Mouse (Mus musculus): Measurements from ENCODE around the gene Ccnd3. TPM values are rescaled to one million over a fixed set of nuclear protein-coding genes. Genes with fewer than 3 reads are reported as not detected.

Gene Ccnd3
- polyA plus RNA-seq, 1 experiment: 292 TPM

- Histone ChIP-seq H3K27me3 (ENCODE audit: control insufficient read depth) (no peaks in the 10 kb centered on the region), H3K9me3 (ENCODE audit: control insufficient read depth, low read length) (peaks cover 11% of the 10 kb centered on the region), H3K4me1 (ENCODE audit: control insufficient read depth) (peaks cover 25% of the 10 kb centered on the region), H3K4me3 (replicated peaks) (no peak overlapping the region), H3K36me3 (ENCODE audit: control insufficient read depth) (peaks cover 77% of the 10 kb centered on the region)
- TF ChIP-seq TAL1 (IDR thresholded peaks at IDR 0.05; ENCODE audit: low read length) (no peak), GATA1 (IDR thresholded peaks at IDR 0.05; ENCODE audit: low read length) (no peak)
These were observed 120.2 kb downstream of the Ccnd3 start for GRCm38 (mm10) chr17:47625088-47625487.

GRCm38 (mm10) chr17:47626031-47626430 is 121.2 kb downstream of the Ccnd3 start:
- Histone ChIP-seq H3K36me3 (ENCODE audit: control insufficient read depth) (peaks cover 68% of the 10 kb centered on the region), H3K9me3 (ENCODE audit: control insufficient read depth, low read length) (peaks cover 11% of the 10 kb centered on the region), H3K4me3 (replicated peaks) (no peak overlapping the region), H3K4me1 (ENCODE audit: control insufficient read depth) (peaks cover 32% of the 10 kb centered on the region), H3K27me3 (ENCODE audit: control insufficient read depth) (no peaks in the 10 kb centered on the region)
- TF ChIP-seq GATA1 (IDR thresholded peaks at IDR 0.05; ENCODE audit: low read length): no peak
- TF ChIP-seq TAL1 (IDR thresholded peaks at IDR 0.05; ENCODE audit: low read length): no peak

- H3K27me3 ChIP-seq (ENCODE audit: control insufficient read depth): no peaks in the 10 kb centered on the region
- peaks cover 57% of the 10 kb centered on the region for H3K36me3 ChIP-seq (ENCODE audit: control insufficient read depth)
- no peak for TF ChIP-seq GATA1 (IDR thresholded peaks at IDR 0.05; ENCODE audit: low read length)
- no peak for TF ChIP-seq TAL1 (IDR thresholded peaks at IDR 0.05; ENCODE audit: low read length)
- H3K9me3 ChIP-seq (ENCODE audit: control insufficient read depth, low read length): peaks cover 11% of the 10 kb centered on the region
- peak overlapping the region; percentile 87 for H3K4me3 ChIP-seq (replicated peaks)
- H3K4me1 ChIP-seq (ENCODE audit: control insufficient read depth): peaks cover 49% of the 10 kb centered on the region
These were observed 122.9 kb downstream of the Ccnd3 start for GRCm38 (mm10) chr17:47627791-47628190.

- Histone ChIP-seq H3K27me3 (ENCODE audit: control insufficient read depth) (no peaks in the 10 kb centered on the region), H3K4me3 (replicated peaks) (peak overlapping the region; percentile 87), H3K36me3 (ENCODE audit: control insufficient read depth) (peaks cover 56% of the 10 kb centered on the region), H3K9me3 (ENCODE audit: control insufficient read depth, low read length) (peaks cover 6% of the 10 kb centered on the region), H3K4me1 (ENCODE audit: control insufficient read depth) (peaks cover 56% of the 10 kb centered on the region)
- TF ChIP-seq GATA1 (IDR thresholded peaks at IDR 0.05; ENCODE audit: low read length) (no peak), TAL1 (IDR thresholded peaks at IDR 0.05; ENCODE audit: low read length) (no peak)
These were observed 124.2 kb downstream of the Ccnd3 start for GRCm38 (mm10) chr17:47628851-47629676.

DNA sequence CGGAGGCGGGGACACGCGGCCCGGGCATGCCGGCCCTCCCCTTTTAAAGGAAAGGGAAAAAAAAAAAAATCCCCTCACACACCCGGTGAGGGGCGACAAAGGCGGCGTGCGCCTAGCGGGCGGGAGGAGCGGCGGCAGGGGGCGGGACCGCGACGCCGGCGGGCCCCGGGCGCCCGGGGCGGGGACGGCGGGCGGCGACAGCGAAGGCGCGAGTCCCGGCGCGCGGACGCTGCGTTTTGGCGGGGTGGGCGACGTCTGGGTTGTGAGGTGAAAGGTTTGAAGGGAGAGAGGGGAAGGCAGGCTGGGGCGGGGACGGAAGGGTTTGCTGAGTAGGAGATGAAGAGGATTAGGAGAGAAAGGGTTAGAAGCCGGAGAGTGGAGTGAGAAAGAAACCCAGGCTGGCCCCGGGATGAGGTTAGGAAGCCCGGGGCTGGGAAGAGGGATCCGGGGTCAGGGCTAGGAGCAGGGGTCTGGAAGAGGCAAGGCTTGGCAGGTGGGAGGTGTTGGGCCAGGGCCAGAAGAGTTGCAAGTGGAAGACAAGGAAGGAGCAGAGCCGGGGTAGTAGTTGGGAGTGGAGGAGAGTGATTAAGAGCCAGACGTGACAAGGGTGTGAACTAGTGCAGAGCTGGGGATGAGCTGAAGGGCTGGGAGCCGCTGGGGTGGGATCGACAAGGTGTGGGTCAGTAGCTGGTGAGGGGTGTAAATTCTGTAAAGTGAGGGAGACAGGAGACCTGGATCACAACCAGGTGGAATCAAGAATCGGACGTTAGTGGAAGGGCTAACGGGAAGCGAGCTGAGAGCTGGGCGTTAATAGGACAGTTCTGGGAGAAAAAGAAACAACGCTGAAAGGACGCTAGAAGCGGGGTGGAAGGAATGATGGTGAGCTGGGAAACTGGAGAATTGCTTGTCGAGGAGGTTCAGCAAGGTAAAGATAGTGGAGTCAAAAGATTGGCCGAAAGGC is 125.1 kb downstream of the Ccnd3 start:
- TF ChIP-seq TAL1 (IDR thresholded peaks at IDR 0.05; ENCODE audit: low read length): no peak
- no peak for TF ChIP-seq GATA1 (IDR thresholded peaks at IDR 0.05; ENCODE audit: low read length)
- Histone ChIP-seq H3K9me3 (ENCODE audit: control insufficient read depth, low read length) (peaks cover 4% of the 10 kb centered on the region), H3K4me3 (replicated peaks) (peak overlapping the region; percentile 87), H3K36me3 (ENCODE audit: control insufficient read depth) (peaks cover 55% of the 10 kb centered on the region), H3K4me1 (ENCODE audit: control insufficient read depth) (peaks cover 60% of the 10 kb centered on the region), H3K27me3 (ENCODE audit: control insufficient read depth) (no peaks in the 10 kb centered on the region)

GRCm38 (mm10) chr17:47630678-47631065 is 125.8 kb downstream of the Ccnd3 start, which contains the start of gene Usp49:
Usp49 (plus strand) TSS chr17:47630690.
- Histone ChIP-seq H3K27me3 (ENCODE audit: control insufficient read depth) (no peaks in the 10 kb centered on the region), H3K4me3 (replicated peaks) (peak within 1 kb of the TSS; percentile 87), H3K36me3 (ENCODE audit: control insufficient read depth) (peaks cover 55% of the 10 kb centered on the region), H3K9me3 (ENCODE audit: control insufficient read depth, low read length) (peaks cover 4% of the 10 kb centered on the region), H3K4me1 (ENCODE audit: control insufficient read depth) (peaks cover 60% of the 10 kb centered on the region)
- no peak; the same call in 1 of the 2 replicates for TF ChIP-seq GATA1 (IDR thresholded peaks at IDR 0.05; ENCODE audit: low read length)
- no peak for TF ChIP-seq TAL1 (IDR thresholded peaks at IDR 0.05; ENCODE audit: low read length)

DNA sequence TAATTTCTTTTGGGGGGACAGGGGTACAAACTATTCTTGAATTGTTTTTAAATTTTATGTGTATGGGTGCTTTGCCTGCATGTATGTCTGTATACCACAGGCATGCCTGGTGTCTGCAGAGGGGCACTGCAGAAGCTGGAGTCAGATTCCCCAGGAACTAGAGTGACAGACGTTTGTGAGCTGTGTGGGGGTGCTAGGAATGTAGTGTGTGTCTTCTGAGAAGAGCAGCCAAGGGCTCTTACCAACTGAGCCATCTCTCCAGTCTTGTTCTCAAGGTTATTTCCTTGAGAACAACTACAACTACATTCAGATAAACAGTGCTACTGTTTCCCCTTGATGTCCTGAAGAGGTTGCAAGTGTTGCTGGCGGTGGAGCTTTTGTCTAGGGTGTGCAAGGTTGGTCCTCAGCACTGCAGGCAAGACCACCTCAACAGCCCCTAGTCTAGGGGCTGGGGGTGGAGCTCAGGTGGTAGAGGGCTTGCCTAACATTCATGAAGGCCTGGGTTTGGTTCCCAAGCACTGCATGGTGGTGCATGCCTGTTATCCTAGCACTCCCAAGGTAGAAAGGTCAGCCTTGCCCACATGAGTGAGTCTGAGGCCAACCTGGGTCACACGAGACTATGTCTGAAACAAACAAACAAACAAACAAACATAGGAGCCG is 127.5 kb downstream of the Ccnd3 start:
- no peaks in the 10 kb centered on the region for H3K27me3 ChIP-seq (ENCODE audit: control insufficient read depth)
- TF ChIP-seq GATA1 (IDR thresholded peaks at IDR 0.05; ENCODE audit: low read length) (no peak), TAL1 (IDR thresholded peaks at IDR 0.05; ENCODE audit: low read length) (no peak)
- H3K9me3 ChIP-seq (ENCODE audit: control insufficient read depth, low read length): no peaks in the 10 kb centered on the region
- peak overlapping the region; percentile 36 for H3K4me3 ChIP-seq (replicated peaks)
- peaks cover 55% of the 10 kb centered on the region for H3K36me3 ChIP-seq (ENCODE audit: control insufficient read depth)
- H3K4me1 ChIP-seq (ENCODE audit: control insufficient read depth): peaks cover 60% of the 10 kb centered on the region

DNA sequence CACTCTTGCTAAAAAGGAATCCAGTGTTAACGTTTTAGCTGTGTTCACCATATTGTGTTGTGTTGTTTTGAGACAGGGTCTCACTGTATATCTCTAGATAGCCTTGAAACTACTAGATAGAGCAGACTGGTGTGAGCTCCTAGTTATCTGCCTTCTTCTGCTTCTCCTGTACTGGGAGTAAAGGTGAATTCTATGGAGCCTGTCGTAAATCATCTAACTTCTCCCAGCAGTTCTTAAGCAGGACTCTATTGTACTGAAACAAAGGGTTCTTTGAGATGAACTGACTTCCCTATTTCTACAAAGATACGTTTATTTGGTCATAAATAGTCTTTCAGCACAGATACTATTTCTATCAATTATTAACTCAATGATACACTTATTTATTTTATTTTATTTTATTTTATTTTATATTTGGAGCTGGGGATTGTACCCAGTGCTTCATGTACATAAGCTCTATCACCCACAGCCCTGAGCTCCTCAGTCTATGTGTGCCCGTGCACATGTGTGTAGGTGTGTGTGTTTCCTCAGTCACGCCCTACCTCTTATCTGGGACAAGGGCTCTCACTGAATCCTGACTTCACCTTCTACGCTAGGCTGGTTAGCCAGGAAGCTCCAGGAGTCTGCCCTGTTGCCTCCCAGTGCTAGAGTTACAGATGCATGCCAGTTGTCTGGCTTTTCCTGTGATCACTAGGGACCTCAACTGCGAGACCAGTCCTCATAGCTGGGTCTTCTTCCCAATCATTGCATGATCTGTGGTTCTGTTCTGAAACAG is 129.3 kb downstream of the Ccnd3 start:
- no peaks in the 10 kb centered on the region for H3K9me3 ChIP-seq (ENCODE audit: control insufficient read depth, low read length)
- peaks cover 44% of the 10 kb centered on the region for H3K4me1 ChIP-seq (ENCODE audit: control insufficient read depth)
- no peak overlapping the region for H3K4me3 ChIP-seq (replicated peaks)
- H3K36me3 ChIP-seq (ENCODE audit: control insufficient read depth): peaks cover 66% of the 10 kb centered on the region
- TF ChIP-seq TAL1 (IDR thresholded peaks at IDR 0.05; ENCODE audit: low read length) (no peak), GATA1 (IDR thresholded peaks at IDR 0.05; ENCODE audit: low read length) (no peak)
- no peaks in the 10 kb centered on the region for H3K27me3 ChIP-seq (ENCODE audit: control insufficient read depth)
